Mouse (Mus musculus) mesoderm, embryonic 11.5 days (tissue): ENCODE measurements around the gene Gm10073.
A peak's percentile ranks its signal among the peaks of the same experiment; 100 is the strongest.
"Not testable (repeated sequence)": the region's sequence is repeated elsewhere in the genome, so short reads cannot be mapped to it uniquely, and the experiment has no call there.

Experiments used
- DNase-seq: peaks from one replicate; pipeline ENCODE4 v3.0.0-alpha.2; 2012; ENCODE audit warnings: low read depth, low spot score

The Gm10073 gene

DNA sequence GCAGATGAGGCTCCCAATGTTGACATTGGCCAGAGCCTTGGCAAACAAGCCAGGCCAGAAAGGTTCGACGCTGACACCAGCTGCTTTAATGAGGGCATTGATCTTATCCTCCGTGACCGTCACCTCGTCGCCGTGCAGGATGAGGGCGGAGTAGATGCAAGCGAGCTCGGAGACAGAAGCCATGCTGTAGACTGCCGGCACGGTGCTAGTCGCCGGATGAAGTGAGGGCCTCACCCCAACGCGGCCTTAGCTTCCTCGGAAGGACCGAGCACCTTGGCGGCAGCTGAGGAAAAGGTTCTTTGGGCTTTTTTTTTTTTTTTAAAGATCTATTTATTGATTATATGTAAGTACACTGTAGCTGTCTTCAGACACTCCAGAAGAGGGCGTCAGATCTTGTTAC is at the start of gene Gm10073:
Gene Gm10073 (minus strand): TSS at position 294 of the 400 bp plus-strand sequence.
- DNase-seq: not testable (repeated sequence)

- no peak for DNase-seq
Measured at GRCm38 (mm10) chr8:106623016-106623415, 49.8 kb upstream of the Gm10073 start.

GRCm38 (mm10) chr8:106620488-106620887 is 47.2 kb upstream of the Gm10073 start:
- no peak for DNase-seq

DNA sequence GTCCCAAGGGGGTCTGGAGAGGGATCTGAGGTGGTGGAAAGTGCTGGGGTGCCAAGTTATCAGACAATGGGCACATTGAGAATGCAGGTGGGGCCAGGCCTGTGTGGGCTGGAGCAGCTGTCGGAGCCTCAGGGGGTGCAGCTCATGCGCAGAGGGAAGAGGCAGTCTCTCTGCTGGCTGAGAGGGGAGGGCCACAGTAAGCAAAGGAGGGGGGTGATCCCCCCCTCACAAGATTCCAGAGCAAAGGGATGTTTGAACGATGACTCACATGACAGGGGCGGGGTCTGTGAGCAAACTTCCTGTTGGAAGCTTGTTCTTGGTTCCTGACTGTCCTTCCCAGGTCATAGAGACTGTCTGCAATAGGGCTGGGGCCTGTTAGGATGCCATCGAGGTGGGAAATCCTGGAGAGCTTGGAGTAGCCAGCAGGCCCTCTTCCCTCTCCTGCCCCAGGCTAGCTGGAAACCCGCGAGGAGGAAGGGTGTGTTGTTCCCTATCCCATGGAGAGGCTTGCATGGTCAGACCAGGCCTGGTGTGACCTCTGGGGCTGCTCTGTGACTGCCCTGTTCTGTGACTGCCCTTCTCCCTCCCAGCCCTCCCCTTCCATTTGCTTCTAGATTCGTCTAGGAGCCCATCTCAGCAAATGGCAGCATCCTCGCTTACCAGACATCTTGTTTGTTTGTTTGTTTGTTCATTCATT is 46.4 kb upstream of the Gm10073 start:
- DNase-seq: peak; percentile 59

DNA sequence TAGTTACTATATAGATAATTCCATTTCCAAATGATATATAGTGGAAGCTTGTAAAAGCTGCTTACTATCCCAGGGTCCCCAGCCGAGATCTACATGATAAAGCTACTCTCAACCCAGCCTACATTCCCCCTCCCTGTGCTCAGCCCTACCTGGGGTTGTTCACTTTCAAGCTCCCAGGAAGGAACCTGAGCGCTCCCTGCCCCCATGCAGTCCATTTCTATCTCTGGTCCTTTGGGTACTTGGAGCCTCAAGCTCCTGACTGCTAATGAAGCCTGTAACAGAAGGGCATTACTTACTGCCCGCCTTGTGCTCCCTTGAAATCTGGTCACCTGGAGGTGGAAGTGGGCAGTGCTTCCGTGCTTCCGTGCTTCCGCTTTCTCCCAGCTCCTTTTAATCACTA is 45.1 kb upstream of the Gm10073 start:
- DNase-seq: no peak

DNA sequence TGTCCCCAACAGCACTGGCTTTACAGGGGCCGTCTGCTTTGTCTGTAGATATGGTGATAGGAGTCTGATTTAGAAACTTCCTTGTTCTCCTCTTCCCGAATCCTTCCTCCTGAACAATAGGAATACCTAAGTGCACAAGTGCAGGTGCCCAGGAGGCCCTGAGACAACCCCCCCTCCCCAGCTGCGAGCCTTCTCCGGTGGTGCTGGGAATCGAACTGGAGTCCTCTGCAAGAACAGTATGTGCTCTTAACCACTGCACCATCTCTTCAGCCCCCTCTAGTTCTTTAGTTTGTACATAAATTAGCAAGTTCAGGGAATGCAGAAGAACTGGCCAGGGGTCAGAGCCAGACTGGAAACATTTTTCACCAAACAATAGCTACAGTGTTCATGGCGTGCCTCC is 44.6 kb upstream of the Gm10073 start:
- DNase-seq: no peak

DNA sequence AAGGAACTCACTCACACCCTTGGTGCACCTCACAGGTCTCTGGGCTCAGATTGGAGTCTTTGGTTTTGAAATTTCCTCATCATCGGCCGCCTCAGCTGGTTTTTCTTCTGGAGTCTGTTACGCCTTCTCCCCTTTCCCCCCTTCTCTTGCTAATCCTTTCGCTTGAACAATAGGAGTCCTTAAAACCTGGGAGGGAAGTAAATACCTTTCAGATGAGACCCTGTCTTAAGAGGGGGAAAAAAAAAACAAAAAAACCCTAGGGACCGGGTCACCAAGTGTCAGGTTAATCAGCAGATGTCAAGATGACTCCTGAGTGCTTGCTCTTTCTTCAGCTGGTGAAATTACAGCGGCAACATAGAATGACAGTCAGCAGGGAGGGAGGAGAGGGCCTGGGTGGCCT is 43.9 kb upstream of the Gm10073 start:
- no peak for DNase-seq

GRCm38 (mm10) chr8:106616679-106617078 is 43.4 kb upstream of the Gm10073 start:
- DNase-seq: no peak

- DNase-seq: no peak
Measured at GRCm38 (mm10) chr8:106615661-106616299, 42.5 kb upstream of the Gm10073 start.

DNA sequence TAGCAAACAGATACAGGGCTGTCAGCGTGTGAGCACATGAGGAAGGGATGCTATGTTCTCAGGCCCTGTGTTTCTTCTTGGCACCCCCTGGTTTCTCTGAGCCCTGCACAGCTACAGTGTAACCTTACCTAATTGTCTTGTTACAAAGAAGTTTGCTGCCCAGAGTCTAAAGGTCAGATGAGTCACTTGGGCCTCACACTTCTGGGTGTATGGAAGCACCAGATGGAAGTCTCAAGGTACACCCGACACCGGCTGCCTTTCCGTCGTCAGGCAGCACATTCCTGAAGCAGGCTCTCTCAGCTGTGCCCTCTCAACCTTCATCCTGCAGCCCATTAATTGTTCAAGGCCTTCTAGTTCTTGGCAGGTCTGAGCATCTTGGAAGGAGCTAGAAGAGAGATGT is 41.4 kb upstream of the Gm10073 start:
- no peak for DNase-seq

DNA sequence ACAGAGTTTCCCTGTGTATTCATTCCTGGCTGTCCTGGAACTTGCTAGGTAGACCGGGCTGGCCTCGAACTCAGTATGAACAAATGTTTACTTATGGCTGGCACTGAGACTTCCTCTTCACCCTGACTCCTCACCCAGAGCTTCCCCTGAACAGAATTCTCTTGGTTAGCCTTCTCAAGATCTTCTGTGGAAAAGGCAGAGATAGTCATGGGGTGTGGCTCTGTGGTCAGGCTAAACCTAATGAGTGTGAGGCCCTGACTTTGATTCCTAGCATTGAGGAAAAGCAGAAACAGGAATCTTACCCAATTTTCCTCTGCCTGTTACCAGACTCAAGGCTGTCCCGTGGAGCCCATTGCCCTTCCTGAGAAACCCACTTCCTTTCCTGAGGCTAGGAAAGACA is 38.8 kb upstream of the Gm10073 start:
- DNase-seq: no peak

DNA sequence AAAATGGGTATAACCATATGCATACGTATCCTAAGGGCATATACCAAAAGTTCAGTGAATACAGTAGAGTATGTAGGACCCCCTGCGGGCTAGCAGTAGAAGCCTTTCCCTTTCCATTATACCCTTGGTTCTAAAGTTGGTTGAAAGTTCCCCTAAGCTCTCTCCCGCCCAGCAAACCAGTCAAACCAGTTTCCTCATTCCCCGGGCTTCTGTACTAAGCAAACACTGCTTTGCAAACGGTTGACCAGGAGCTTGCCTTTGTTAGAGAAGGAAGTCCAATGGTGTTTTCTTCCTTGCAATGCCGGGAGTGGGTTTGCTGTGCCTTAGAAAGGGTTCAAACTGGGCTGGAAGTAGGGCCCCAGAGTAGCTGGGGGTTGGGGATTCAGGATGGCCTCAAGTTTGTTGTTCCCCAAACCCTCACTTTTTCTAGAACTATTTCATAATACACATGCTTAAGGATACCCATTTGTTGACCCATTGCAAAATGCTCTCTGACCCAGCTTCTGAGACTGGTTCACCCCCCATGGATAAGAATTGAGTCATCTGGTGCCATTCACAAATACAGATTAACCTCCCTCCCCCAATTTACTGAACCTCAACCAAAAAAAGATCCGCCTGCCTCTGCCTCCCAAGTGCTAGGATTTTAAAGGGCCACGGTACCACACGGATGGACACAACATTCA is 37.8 kb upstream of the Gm10073 start:
- DNase-seq: no peak

DNA sequence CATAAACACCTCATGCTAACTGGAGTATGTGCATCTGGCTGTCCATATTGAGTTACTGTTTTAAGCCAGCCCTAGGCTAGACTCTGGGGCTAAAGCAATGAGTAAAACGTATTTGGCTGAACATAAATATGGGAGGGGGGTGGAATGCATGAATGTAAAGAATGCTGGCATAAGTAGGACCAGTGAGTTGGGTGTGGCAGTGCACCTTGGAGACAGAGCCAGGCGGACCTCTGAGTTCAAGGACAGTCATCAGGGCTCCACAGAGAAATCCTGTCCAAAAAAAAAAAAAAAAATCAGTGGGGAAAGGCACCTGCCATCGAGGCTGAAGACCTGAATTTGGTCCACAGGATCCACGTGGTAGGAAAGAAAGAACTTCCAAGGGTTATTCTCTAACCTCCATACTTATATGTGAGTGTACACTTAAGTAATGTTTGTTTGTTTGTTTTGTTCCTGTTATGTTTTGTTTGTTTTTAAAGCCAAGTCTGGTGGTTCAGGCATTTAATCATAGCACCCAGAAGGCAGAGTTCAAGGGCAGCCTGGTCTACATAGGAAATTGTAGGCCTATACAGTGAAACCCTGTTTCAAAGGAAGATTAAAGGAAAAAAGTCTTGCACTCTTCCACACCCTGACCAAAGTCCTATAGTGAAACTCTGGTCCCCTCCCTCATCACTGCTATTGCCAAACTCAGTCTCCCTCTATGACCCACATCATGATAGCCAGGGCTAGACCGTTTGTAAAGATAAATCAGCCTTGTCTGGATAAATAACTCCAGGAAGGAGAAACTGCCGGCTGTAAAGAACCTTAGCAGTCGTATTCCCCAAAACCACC is 36.0 kb upstream of the Gm10073 start:
- DNase-seq: no peak

- no peak for DNase-seq
Measured at GRCm38 (mm10) chr8:106608425-106608824, 35.2 kb upstream of the Gm10073 start.

DNA sequence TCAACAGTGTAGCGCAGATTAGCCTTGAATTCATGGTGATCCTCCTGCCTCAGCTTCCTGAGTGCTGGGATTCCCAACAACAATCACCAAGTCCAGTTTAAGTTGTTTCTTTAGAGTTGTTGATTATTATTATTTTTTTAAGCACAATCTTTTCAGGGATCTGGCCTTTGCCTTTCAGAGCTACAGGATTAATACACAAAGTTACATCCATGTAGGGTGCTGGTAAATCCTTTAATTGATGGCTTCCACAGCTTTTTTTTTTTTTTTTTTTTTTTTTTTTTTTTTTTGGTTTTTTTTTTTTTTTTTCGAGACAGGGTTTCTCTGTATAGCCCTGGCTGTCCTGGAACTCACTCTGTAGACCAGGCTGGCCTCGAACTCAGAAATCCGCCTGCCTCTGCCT is 34.5 kb upstream of the Gm10073 start:
- not testable (repeated sequence) for DNase-seq

DNA sequence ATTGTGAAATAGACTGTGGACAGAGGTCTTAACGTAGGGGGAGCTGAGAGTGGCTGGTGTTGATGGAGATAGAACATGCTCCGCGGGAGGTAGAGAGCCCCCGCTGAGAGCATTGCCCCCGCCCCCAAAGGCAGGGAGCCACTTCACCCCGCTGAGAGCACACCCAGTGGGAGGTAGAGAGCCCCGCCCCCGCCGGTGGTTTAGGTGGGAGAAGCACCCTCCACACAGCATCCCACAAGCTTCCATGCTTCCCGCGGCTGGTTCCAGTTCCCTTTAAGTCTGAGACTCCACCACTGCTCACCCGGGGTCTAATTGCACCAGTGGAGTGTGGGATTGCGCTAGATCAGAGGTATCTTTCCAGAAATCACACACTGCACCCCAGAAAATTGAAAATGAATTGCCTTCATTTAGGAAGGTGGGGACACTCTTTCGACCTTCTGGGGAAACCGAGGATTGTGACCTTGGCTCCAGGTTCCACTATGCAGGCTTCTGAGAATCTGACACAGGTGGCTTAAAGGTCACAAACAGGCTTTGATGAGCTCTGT is 33.4 kb upstream of the Gm10073 start:
- no peak for DNase-seq

DNA sequence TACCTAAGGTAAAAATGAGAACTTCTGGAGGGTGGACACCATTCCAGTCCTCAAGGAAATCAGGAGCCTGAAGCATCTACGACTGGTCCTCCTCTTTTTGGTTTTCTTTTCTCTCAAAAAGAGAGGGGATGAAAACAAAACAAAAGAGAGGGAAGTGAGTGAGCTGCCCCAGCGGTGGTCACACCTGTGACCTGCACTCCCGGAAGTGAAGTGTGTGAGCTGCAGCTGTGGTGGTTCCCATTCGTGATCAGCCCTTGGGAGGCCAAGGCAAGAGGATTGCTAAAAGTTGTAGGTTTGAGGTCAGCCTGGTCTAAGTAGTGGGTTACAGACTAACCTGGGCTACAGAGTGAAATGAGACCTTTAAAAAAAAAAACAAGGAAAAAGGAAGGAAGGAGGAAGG is 32.9 kb upstream of the Gm10073 start:
- no peak for DNase-seq

DNA sequence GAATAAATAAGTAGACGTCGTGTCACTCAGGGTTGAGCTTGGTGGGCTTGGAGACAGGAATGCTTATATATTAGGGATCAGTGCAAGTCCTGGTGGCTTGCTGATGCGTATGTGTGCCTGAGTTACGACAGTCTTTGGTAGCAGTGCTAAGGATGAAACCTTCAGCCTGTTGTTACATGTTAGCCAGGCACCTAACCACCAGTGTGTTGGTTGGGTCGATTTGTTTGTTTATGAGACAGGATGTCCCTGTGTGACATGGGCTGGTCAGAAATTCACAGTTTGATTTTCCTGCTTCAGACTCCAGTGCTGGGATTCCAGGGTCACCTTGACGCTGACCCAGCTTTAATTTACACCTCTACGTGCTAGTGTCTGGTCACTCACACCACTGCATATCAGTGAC is 32.4 kb upstream of the Gm10073 start:
- no peak for DNase-seq

DNA sequence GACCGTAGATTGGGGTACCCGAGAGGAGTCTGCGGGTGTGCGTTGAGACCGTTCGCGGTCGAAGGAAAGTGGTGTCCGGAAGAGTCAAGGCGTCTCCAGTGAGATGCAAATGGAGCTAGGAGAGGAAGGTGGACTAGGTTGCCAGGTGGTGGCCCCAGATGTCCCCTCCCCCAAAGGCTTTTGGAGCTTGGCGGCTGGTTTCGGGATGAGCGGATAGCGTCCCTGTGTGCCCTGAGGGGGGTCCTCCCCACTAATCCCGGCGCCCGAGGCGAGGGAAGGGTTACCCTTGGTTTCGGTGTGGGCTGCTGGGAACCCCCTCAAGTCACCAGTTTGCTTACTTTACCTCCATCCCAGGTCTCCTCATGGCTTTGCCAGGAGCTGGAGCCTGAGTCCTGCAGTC is 30.7 kb upstream of the Gm10073 start:
- DNase-seq: no peak

- peak; percentile 30 for DNase-seq
Measured at GRCm38 (mm10) chr8:106603131-106603819, 30.0 kb upstream of the Gm10073 start, which contains the start of gene Cdh1. Cdh1 (plus strand) TSS chr8:106603351.
